Mouse (Mus musculus) activated CD4-positive, CD25-positive, alpha-beta regulatory T cell, adult 4 months (primary cell): ENCODE data around the gene Lor. TPM values are rescaled to one million over a fixed set of nuclear protein-coding genes. Genes with fewer than 3 reads are reported as not detected.

Experiments
- ATAC-seq: one replicate; pipeline ENCODE4 v1.8.0; 2017
- polyA plus RNA-seq, 2 experiments: library from polyadenylated mRNA; unstranded; fragments of 100-300 nt; shearing (Covaris generic); gene quantifications; one replicate each; pipeline ENCODE4 v1.2.1; 2017

The Lor gene
- not detected for polyA plus RNA-seq

DNA sequence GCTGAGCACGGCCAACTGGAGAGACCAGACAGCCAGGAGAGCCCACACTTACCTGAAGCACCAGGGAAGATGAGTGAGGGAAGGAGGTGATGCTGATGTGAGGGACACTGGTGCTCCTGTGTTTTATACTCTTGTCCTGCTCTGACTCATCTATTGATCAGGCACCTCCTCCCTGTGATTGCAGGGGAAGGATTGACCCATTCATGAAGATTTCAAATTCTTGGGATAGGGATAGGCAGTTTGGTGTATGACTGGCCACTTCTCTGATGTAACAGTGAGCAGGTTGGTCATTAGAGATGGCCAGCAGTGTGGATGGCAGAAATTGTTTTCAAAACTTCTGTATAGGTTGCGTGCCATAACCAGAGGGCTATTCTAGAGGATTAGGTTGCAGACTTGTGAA lies at the start of gene Lor:
Lor (minus strand) TSS at position 101 of the 400 bp plus-strand sequence.
- ATAC-seq = no peak

GRCm38 (mm10) chr3:92123847-92124246 lies 40.9 kb upstream of the Lor start, which contains the start of gene Prr9:
Gene Prr9, minus strand, starts transcription at chr3:92123947.
- no peak for ATAC-seq

GRCm38 (mm10) chr3:92120902-92121301 lies 38.0 kb upstream of the Lor start:
- ATAC-seq = no peak

GRCm38 (mm10) chr3:92117930-92118329 lies 35.0 kb upstream of the Lor start:
- ATAC-seq = no peak

DNA sequence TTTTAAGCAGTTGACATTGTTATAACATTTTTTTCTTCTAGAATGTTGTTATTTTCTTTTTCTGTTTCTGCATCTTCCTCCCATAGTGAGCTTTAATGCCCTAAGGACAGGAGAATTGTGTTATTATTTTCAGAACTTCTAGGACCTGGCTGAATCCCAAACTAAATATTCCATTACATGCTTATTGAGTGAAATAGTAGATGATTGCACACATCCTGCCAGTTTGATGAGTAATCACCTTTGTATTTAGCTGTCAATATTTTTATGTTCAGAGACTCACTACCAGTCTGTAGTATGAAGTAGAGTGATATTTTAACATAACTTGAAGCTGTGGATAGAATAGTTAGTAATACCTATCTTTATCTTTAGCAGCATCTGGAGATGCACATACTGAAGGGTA lies 28.6 kb upstream of the Lor start:
- no peak for ATAC-seq

GRCm38 (mm10) chr3:92110790-92111189 lies 27.8 kb upstream of the Lor start:
- ATAC-seq = no peak

DNA sequence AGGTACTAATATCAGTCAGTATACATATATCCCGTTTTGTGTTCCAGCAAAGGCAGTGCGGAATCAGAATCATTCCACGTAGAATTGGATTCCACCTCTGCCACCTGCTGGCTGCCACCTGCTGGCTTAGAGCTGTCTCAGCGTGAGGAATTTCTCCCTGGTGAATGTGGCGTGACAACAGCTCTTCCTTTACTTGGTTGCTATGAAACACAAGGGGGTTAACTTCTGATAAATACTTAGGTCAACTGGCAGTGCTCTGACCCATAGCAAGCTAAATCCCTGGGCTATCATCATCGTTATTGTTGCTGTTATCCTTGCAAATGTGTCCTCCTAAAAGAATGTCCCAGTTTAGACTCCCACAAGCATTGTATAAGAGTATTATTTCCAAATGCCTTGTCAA lies 23.6 kb upstream of the Lor start:
- no peak for ATAC-seq

DNA sequence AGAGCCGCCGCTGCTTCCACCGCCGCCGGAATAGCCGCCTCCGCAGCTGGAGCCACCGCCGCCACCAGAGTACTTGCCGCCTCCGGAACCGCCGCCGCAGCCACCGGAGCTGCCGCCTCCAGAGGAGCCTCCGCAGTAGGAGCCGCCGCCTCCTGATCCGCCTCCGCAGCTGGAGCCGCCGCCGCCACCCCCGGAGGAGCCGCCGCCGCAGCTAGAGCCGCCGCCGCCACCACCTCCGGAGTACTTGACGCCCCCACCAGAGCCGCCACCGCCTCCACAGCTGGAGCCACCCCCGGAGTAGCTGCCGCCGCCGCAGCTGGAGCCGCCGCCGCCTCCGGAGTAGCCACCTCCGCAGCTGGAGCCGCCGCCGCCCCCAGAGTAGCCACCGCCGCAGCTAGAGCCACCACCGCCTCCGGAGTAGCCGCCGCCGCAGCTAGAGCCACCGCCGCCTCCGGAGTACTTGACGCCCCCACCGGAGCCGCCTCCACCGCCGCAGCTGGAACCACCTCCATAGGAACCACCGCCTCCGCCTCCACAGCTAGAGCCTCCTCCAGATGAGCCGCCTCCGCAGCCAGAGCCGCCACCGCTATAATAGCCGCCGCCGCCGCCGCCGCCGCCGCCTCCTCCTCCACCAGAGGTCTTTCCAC lies 1.5 kb downstream of the Lor start:
- no peak for ATAC-seq

GRCm38 (mm10) chr3:92080462-92081284 lies 2.3 kb downstream of the Lor start:
- no peak for ATAC-seq

- no peak for ATAC-seq
Observed at GRCm38 (mm10) chr3:92050382-92051054, 32.4 kb downstream of the Lor start.

DNA sequence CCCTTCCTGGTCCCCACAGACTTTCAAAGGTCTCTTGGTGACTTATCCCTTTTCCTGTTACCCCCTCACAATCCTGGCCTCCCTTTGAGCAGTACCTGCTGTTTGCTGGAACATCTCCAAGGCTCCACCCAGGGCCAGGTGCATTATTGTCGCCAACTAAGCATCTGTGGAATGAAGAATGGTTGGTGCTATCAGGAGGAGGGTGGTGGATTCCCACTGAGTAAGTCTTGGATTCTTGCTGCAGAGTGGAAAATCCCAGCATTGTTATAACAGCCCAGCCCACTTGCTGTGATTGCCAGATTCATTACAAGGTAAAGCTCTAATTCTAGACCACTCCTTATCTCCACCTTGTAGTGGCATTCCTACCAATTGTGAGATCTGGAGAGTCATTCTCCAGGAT lies 49.0 kb downstream of the Lor start:
- ATAC-seq = no peak

GRCm38 (mm10) chr3:92033203-92033602 lies 49.7 kb downstream of the Lor start:
- ATAC-seq = no peak

Other genes with a start within 250 kb of the Lor start
- not detected for gene Pglyrp3, start 68.6 kb downstream of the Lor start, polyA plus RNA-seq
- gene Prr9, start 40.8 kb upstream of the Lor start, polyA plus RNA-seq = under 1 TPM in 1 of 2 experiments, not detected in 1; 0.42 TPM
- gene Lelp1, start 59.6 kb upstream of the Lor start, polyA plus RNA-seq = not detected
- not detected for gene Sprr2a1, start 132.7 kb upstream of the Lor start, polyA plus RNA-seq
- gene Sprr2a2, start 132.8 kb upstream of the Lor start, polyA plus RNA-seq = not detected
- gene Sprr2a3, start 202.3 kb upstream of the Lor start, polyA plus RNA-seq = not detected
- gene Sprr2b, start 233.5 kb upstream of the Lor start, polyA plus RNA-seq = not detected